Mouse (Mus musculus) hindbrain, embryonic 11.5 days (tissue): ENCODE data around the gene Ntrk3. TPM values are rescaled to one million over a fixed set of nuclear protein-coding genes. Genes with fewer than 3 reads are reported as not detected.
A peak's percentile ranks its signal among the peaks of the same experiment; 100 is the strongest.

Experiments used
- ATAC-seq: fragments of 200-750 bp; cut with Nextera tagmentation; 2 replicates; pipeline ENCODE4 v1.8.0; 2017; ENCODE audit warnings: mild to moderate bottlenecking, moderate TSS enrichment, moderate library complexity; ENCODE audit not compliant: low FRiP score
- DNase-seq: peaks from one replicate; pipeline ENCODE4 v3.0.0-alpha.2; 2015; ENCODE audit warnings: low spot score
- H3K27ac ChIP-seq: fragments of 300-500 bp; sonication (generic); 2 replicates; pipeline ENCODE4 v1.5.1; 2014; ENCODE audit warnings: mild to moderate bottlenecking, low read depth, low read length
- H3K27me3 ChIP-seq: fragments of 300-500 bp; sonication (generic); 2 replicates; pipeline ENCODE4 v1.6.1; 2014; ENCODE audit warnings: mild to moderate bottlenecking, low read length, moderate library complexity, mixed read lengths; ENCODE audit not compliant: control insufficient read depth, insufficient read depth
- H3K36me3 ChIP-seq: fragments of 300-500 bp; sonication (generic); 2 replicates; pipeline ENCODE4 v1.6.1; 2014; ENCODE audit warnings: mild to moderate bottlenecking, low read length, moderate library complexity, mixed read lengths; ENCODE audit not compliant: control insufficient read depth, insufficient read depth
- H3K4me1 ChIP-seq: fragments of 300-500 bp; sonication (generic); replicated peaks from 2 replicates; pipeline ENCODE4 v1.6.1; 2014; ENCODE audit warnings: low read length, mixed read lengths; ENCODE audit not compliant: control insufficient read depth, insufficient read depth
- H3K4me2 ChIP-seq: fragments of 300-500 bp; sonication (generic); replicated peaks from 2 replicates; pipeline ENCODE4 v1.6.1; 2014; ENCODE audit warnings: mild to moderate bottlenecking, low read depth, low read length
- H3K4me3 ChIP-seq: fragments of 300-500 bp; sonication (generic); 2 replicates; pipeline ENCODE4 v1.5.1; 2014; ENCODE audit warnings: low read depth, low read length
- H3K9ac ChIP-seq: fragments of 300-500 bp; sonication (generic); 2 replicates; pipeline ENCODE4 v1.6.1; 2014; ENCODE audit warnings: low read depth, low read length
- H3K9me3 ChIP-seq: fragments of 300-500 bp; sonication (generic); 2 replicates; pipeline ENCODE4 v1.6.1; 2016; ENCODE audit warnings: low read length; ENCODE audit not compliant: control insufficient read depth
- WGBS: fragments of 180-500 bp; shearing (Covaris S2); extraction: QIAGEN DNeasy Blood & Tissue Kit; methylation state at CpG from one replicate; pipeline ENCODE4 v1.1.7; 2014; 5-methylcytosine and 5-hydroxymethylcytosine counted together
- polyA plus RNA-seq: library from polyadenylated mRNA; unstranded; fragments of >200 nt; fragmentation: Nextera tagmentation; extraction: Ambion mirVana; gene quantifications from 2 replicates; pipeline ENCODE4 v1.2.1, GENCODE M21; 2014

Gene Ntrk3
- polyA plus RNA-seq, 1 experiment from 2014 or later = 8.0 TPM

- Histone ChIP-seq H3K4me3 (no peak overlapping the region), H3K27ac (no peak overlapping the region), H3K36me3 (no peaks in the 10 kb centered on the region), H3K4me1 (no peaks in the 10 kb centered on the region), H3K9ac (no peak overlapping the region), H3K27me3 (no peaks in the 10 kb centered on the region), H3K4me2 (no peak overlapping the region), H3K9me3 (no peaks in the 10 kb centered on the region)
- 66% methylated on average over 7 of the region's 7 CpGs for WGBS
- ATAC-seq (no peak), DNase-seq (no peak)
Observed at GRCm38 (mm10) chr7:78660832-78661231, 77.0 kb downstream of the Ntrk3 start.

GRCm38 (mm10) chr7:78659846-78660245 lies 78.0 kb downstream of the Ntrk3 start:
- H3K36me3 ChIP-seq = no peaks in the 10 kb centered on the region
- H3K9ac ChIP-seq = no peak overlapping the region
- H3K27me3 ChIP-seq = no peaks in the 10 kb centered on the region
- no peak for ATAC-seq
- 84% methylated on average over 2 of the region's 2 CpGs for whole genome bisulfite sequencing
- H3K4me3 ChIP-seq = no peak overlapping the region
- no peak for DNase-seq
- H3K27ac ChIP-seq = no peak overlapping the region
- no peak overlapping the region for H3K4me2 ChIP-seq
- H3K4me1 ChIP-seq = no peaks in the 10 kb centered on the region
- no peaks in the 10 kb centered on the region for H3K9me3 ChIP-seq

DNA sequence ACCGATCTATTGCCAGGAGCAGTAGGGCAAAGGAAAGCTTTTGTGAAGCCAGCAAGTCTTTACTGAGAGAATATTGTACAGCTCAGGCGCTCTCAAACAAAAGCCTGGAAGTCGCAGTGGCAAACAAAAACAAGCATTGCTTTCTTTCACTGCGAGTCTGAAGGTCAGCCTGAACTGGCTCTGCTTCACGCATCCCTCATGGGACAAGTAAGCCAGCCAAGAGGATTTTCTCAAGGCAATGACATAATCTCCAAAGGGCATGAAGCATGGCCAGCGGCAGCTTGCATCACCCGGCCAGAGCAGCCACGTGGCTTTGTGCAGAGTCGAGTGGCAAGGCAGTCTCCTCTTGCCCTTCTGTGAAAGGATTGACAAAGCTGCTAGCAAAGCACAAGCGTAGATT lies 79.8 kb downstream of the Ntrk3 start:
- WGBS = 59% methylated on average over 10 of the region's 10 CpGs
- Histone ChIP-seq H3K4me1 (no peaks in the 10 kb centered on the region), H3K9ac (no peak overlapping the region), H3K4me2 (no peak overlapping the region), H3K27ac (no peak overlapping the region), H3K36me3 (no peaks in the 10 kb centered on the region), H3K27me3 (no peaks in the 10 kb centered on the region), H3K9me3 (no peaks in the 10 kb centered on the region), H3K4me3 (no peak overlapping the region)
- peak; percentile 14 for DNase-seq
- no peak for ATAC-seq

- Histone ChIP-seq H3K4me3 (no peak overlapping the region), H3K36me3 (no peaks in the 10 kb centered on the region), H3K4me1 (no peaks in the 10 kb centered on the region), H3K27ac (no peak overlapping the region), H3K27me3 (no peaks in the 10 kb centered on the region), H3K9me3 (no peaks in the 10 kb centered on the region), H3K4me2 (no peak overlapping the region), H3K9ac (no peak overlapping the region)
- WGBS = 80% methylated on average over 3 of the region's 3 CpGs
- ATAC-seq (no peak), DNase-seq (no peak)
Observed at GRCm38 (mm10) chr7:78656181-78656580, 81.6 kb downstream of the Ntrk3 start.

DNA sequence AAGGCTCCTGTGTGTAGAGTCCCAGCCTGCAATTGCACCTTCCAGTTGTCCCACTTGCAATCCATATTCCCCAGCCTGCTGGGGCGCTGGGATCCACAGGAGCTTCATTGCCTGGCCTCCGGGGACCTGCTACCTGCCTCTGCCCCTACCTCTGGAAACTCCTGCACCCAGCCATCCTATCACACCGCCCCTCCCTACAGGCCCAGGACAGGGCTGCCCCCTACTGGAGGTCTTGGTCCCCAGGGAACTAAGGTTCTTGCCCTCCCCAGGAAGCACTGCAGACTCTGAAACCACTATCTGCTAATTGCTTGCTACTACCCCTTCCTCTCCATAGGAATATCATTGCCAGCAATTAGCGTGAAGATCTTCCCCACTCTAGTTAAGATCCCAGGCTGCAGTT lies 84.1 kb downstream of the Ntrk3 start:
- H3K4me2 ChIP-seq = no peak overlapping the region
- DNase-seq = no peak
- no peaks in the 10 kb centered on the region for H3K9me3 ChIP-seq
- H3K36me3 ChIP-seq = no peaks in the 10 kb centered on the region
- WGBS = 41% methylated on average over 4 of the region's 4 CpGs
- H3K27me3 ChIP-seq = no peaks in the 10 kb centered on the region
- no peak overlapping the region for H3K27ac ChIP-seq
- H3K4me1 ChIP-seq = no peaks in the 10 kb centered on the region
- ATAC-seq = no peak
- no peak overlapping the region for H3K9ac ChIP-seq
- no peak overlapping the region for H3K4me3 ChIP-seq

- no peak overlapping the region for H3K9ac ChIP-seq
- 83% methylated on average over 1 of the region's 1 CpGs for WGBS
- no peak for ATAC-seq
- H3K9me3 ChIP-seq = no peaks in the 10 kb centered on the region
- H3K27ac ChIP-seq = no peak overlapping the region
- no peak overlapping the region for H3K4me3 ChIP-seq
- no peak overlapping the region for H3K4me2 ChIP-seq
- peak; percentile 5 for DNase-seq
- no peaks in the 10 kb centered on the region for H3K4me1 ChIP-seq
- no peaks in the 10 kb centered on the region for H3K36me3 ChIP-seq
- no peaks in the 10 kb centered on the region for H3K27me3 ChIP-seq
Observed at GRCm38 (mm10) chr7:78652296-78652695, 85.5 kb downstream of the Ntrk3 start.

GRCm38 (mm10) chr7:78651540-78651939 lies 86.3 kb downstream of the Ntrk3 start:
- DNase-seq (no peak), ATAC-seq (no peak)
- 74% methylated on average over 1 of the region's 1 CpGs for WGBS
- H3K27me3 ChIP-seq = no peaks in the 10 kb centered on the region
- no peak overlapping the region for H3K27ac ChIP-seq
- H3K4me3 ChIP-seq = no peak overlapping the region
- no peaks in the 10 kb centered on the region for H3K9me3 ChIP-seq
- no peaks in the 10 kb centered on the region for H3K4me1 ChIP-seq
- no peak overlapping the region for H3K9ac ChIP-seq
- H3K4me2 ChIP-seq = no peak overlapping the region
- no peaks in the 10 kb centered on the region for H3K36me3 ChIP-seq

- H3K27me3 ChIP-seq = no peaks in the 10 kb centered on the region
- no peak overlapping the region for H3K4me2 ChIP-seq
- ATAC-seq (no peak), DNase-seq (no peak)
- no peak overlapping the region for H3K4me3 ChIP-seq
- WGBS = 63% methylated on average over 6 of the region's 6 CpGs
- no peaks in the 10 kb centered on the region for H3K9me3 ChIP-seq
- H3K9ac ChIP-seq = no peak overlapping the region
- H3K36me3 ChIP-seq = no peaks in the 10 kb centered on the region
- no peak overlapping the region for H3K27ac ChIP-seq
- H3K4me1 ChIP-seq = no peaks in the 10 kb centered on the region
Observed at GRCm38 (mm10) chr7:78643667-78644066, 94.1 kb downstream of the Ntrk3 start.

DNA sequence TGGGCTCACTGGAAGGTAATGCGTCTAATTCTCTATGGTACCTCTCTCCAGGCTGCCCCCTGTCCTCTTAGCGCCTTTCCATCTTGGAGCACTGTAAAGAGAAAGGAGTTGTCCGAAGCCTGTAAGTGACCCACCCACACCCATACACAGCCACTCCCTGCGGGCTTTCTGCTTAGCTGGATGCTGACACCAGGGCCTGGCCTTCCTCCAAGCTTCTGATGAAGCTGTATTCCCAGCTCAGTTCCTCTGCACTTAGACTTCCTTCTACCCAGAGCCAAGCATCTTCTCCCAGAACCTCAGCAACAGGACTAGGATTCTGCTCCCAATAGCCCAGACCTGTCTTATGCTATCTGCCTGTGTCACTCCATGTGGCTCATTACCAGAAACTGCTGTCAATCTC lies 114.1 kb downstream of the Ntrk3 start:
- peaks cover 5% of the 10 kb centered on the region for H3K4me1 ChIP-seq
- no peak overlapping the region for H3K27ac ChIP-seq
- H3K9me3 ChIP-seq = no peaks in the 10 kb centered on the region
- no peaks in the 10 kb centered on the region for H3K36me3 ChIP-seq
- no peak overlapping the region for H3K4me2 ChIP-seq
- no peak overlapping the region for H3K9ac ChIP-seq
- H3K27me3 ChIP-seq = no peaks in the 10 kb centered on the region
- DNase-seq (no peak), ATAC-seq (no peak)
- no peak overlapping the region for H3K4me3 ChIP-seq
- WGBS = 72% methylated on average over 4 of the region's 4 CpGs
